Mouse (Mus musculus): Measurements from ENCODE around the gene Arf5. TPM values are rescaled to one million over a fixed set of nuclear protein-coding genes. Genes with fewer than 3 reads are reported as not detected.

Gene Arf5
- total and polyA plus RNA-seq, 3 experiments, result 20.7 to 306 (median 91.4) TPM

- H3K4me3 ChIP-seq (ENCODE audit: low read depth, low read length), result peak overlapping the region; percentile 89
- H3K9me3 ChIP-seq (replicated peaks), result no peaks in the 10 kb centered on the region
- DNase-seq (ENCODE audit: low spot score) (peak; percentile 68), ATAC-seq (ENCODE audit: extremely low read depth, insufficient number of reproducible peaks, low FRiP score, poor library complexity, severe bottlenecking) (no peak)
- peak; percentile 23; the same call in 1 of the 2 replicates for TF ChIP-seq TAL1 (conservative IDR thresholded peaks at IDR 0.05; ENCODE audit: low read depth, low read length)
- TF ChIP-seq CTCF (IDR thresholded peaks at IDR 0.05; ENCODE audit: low read depth, low read length), result no peak
- peaks cover 52% of the 10 kb centered on the region for H3K36me3 ChIP-seq (replicated peaks)
- no peaks in the 10 kb centered on the region for H3K27me3 ChIP-seq (ENCODE audit: insufficient read depth, low read length)
- peaks cover 48% of the 10 kb centered on the region for H3K4me1 ChIP-seq (ENCODE audit: insufficient read depth, low read depth, low read length)
Observed at GRCm38 (mm10) chr6:28423767-28424695, 671 bp downstream of the Arf5 start.

GRCm38 (mm10) chr6:28425019-28425418 is 1.7 kb downstream of the Arf5 start:
- H3K9me3 ChIP-seq (replicated peaks), result no peaks in the 10 kb centered on the region
- no peak for TF ChIP-seq TAL1 (conservative IDR thresholded peaks at IDR 0.05; ENCODE audit: low read depth, low read length)
- peaks cover 43% of the 10 kb centered on the region for H3K36me3 ChIP-seq (replicated peaks)
- no peak overlapping the region for H3K4me3 ChIP-seq (ENCODE audit: low read depth, low read length)
- H3K27me3 ChIP-seq (ENCODE audit: insufficient read depth, low read length), result no peaks in the 10 kb centered on the region
- ATAC-seq (ENCODE audit: extremely low read depth, insufficient number of reproducible peaks, low FRiP score, poor library complexity, severe bottlenecking) (no peak), DNase-seq (ENCODE audit: low spot score) (no peak)
- peaks cover 45% of the 10 kb centered on the region for H3K4me1 ChIP-seq (ENCODE audit: insufficient read depth, low read depth, low read length)

GRCm38 (mm10) chr6:28427096-28427839 is 3.9 kb downstream of the Arf5 start, which contains the start of gene Fscn3:
Gene Fscn3 (plus strand): TSS chr6:28427789.
- peaks cover 34% of the 10 kb centered on the region for H3K36me3 ChIP-seq (replicated peaks)
- H3K4me1 ChIP-seq (ENCODE audit: insufficient read depth, low read depth, low read length), result peaks cover 27% of the 10 kb centered on the region
- no peak for TF ChIP-seq GATA2 (IDR thresholded peaks at IDR 0.05; ENCODE audit: borderline replicate concordance, low read depth, low read length)
- TF ChIP-seq GATA1 (IDR thresholded peaks at IDR 0.05; ENCODE audit: borderline replicate concordance, low read length), result no peak
- no peak for TF ChIP-seq POLR2AphosphoS5 (IDR thresholded peaks at IDR 0.05; ENCODE audit: insufficient replicate concordance, low read depth, low read length)
- no peak for TF ChIP-seq TAL1 (conservative IDR thresholded peaks at IDR 0.05; ENCODE audit: low read depth, low read length)
- TF ChIP-seq CTCF (IDR thresholded peaks at IDR 0.05; ENCODE audit: low read depth, low read length), result no peak
- ATAC-seq (ENCODE audit: extremely low read depth, insufficient number of reproducible peaks, low FRiP score, poor library complexity, severe bottlenecking) (no peak), DNase-seq (ENCODE audit: low spot score) (no peak)
- no peaks in the 10 kb centered on the region for H3K9me3 ChIP-seq (replicated peaks)
- no peak within 1 kb of the TSS for H3K4me3 ChIP-seq (ENCODE audit: low read depth, low read length)
- H3K27me3 ChIP-seq (ENCODE audit: insufficient read depth, low read length), result 0 out of 2 replicates have a peak, but pooled peaks cover 5% of the 10 kb centered on the region

GRCm38 (mm10) chr6:28428290-28428689 is 4.9 kb downstream of the Arf5 start, which contains the start of gene Gcc1:
Gene Gcc1 (minus strand): TSS chr6:28428390.
- Histone ChIP-seq H3K36me3 (replicated peaks) (peaks cover 34% of the 10 kb centered on the region), H3K4me3 (ENCODE audit: low read depth, low read length) (no peak within 1 kb of the TSS), H3K27me3 (ENCODE audit: insufficient read depth, low read length) (peaks cover 8% of the 10 kb centered on the region; the same call in 1 of the 2 replicates), H3K9me3 (replicated peaks) (no peaks in the 10 kb centered on the region), H3K4me1 (ENCODE audit: insufficient read depth, low read depth, low read length) (peaks cover 19% of the 10 kb centered on the region)
- DNase-seq (ENCODE audit: low spot score), result no peak
- no peak for ATAC-seq (ENCODE audit: extremely low read depth, insufficient number of reproducible peaks, low FRiP score, poor library complexity, severe bottlenecking)
- TF ChIP-seq GATA2 (IDR thresholded peaks at IDR 0.05; ENCODE audit: borderline replicate concordance, low read depth, low read length) (no peak), POLR2AphosphoS5 (IDR thresholded peaks at IDR 0.05; ENCODE audit: insufficient replicate concordance, low read depth, low read length) (no peak), GATA1 (IDR thresholded peaks at IDR 0.05; ENCODE audit: borderline replicate concordance, low read length) (no peak), CTCF (IDR thresholded peaks at IDR 0.05; ENCODE audit: low read depth, low read length) (no peak), TAL1 (conservative IDR thresholded peaks at IDR 0.05; ENCODE audit: low read depth, low read length) (no peak)

GRCm38 (mm10) chr6:28429870-28430269 is 6.5 kb downstream of the Arf5 start:
- ATAC-seq (ENCODE audit: extremely low read depth, insufficient number of reproducible peaks, low FRiP score, poor library complexity, severe bottlenecking), result no peak
- no peak for DNase-seq (ENCODE audit: low spot score)
- peaks cover 28% of the 10 kb centered on the region for H3K36me3 ChIP-seq (replicated peaks)
- TF ChIP-seq POLR2AphosphoS5 (IDR thresholded peaks at IDR 0.05; ENCODE audit: insufficient replicate concordance, low read depth, low read length) (no peak), TAL1 (conservative IDR thresholded peaks at IDR 0.05; ENCODE audit: low read depth, low read length) (no peak), GATA1 (IDR thresholded peaks at IDR 0.05; ENCODE audit: borderline replicate concordance, low read length) (no peak), GATA2 (IDR thresholded peaks at IDR 0.05; ENCODE audit: borderline replicate concordance, low read depth, low read length) (no peak), CTCF (IDR thresholded peaks at IDR 0.05; ENCODE audit: low read depth, low read length) (no peak)
- H3K27me3 ChIP-seq (ENCODE audit: insufficient read depth, low read length), result peaks cover 13% of the 10 kb centered on the region
- H3K4me1 ChIP-seq (ENCODE audit: insufficient read depth, low read depth, low read length), result peaks cover 8% of the 10 kb centered on the region
- H3K4me3 ChIP-seq (ENCODE audit: low read depth, low read length), result no peak overlapping the region
- H3K9me3 ChIP-seq (replicated peaks), result no peaks in the 10 kb centered on the region

- H3K36me3 ChIP-seq (replicated peaks), result peaks cover 18% of the 10 kb centered on the region
- H3K4me1 ChIP-seq (ENCODE audit: insufficient read depth, low read depth, low read length), result peaks cover 4% of the 10 kb centered on the region; the same call in 1 of the 2 replicates
- DNase-seq (ENCODE audit: low spot score) (no peak), ATAC-seq (ENCODE audit: extremely low read depth, insufficient number of reproducible peaks, low FRiP score, poor library complexity, severe bottlenecking) (no peak)
- no peaks in the 10 kb centered on the region for H3K9me3 ChIP-seq (replicated peaks)
- TF ChIP-seq GATA2 (IDR thresholded peaks at IDR 0.05; ENCODE audit: borderline replicate concordance, low read depth, low read length) (no peak), POLR2AphosphoS5 (IDR thresholded peaks at IDR 0.05; ENCODE audit: insufficient replicate concordance, low read depth, low read length) (no peak), GATA1 (IDR thresholded peaks at IDR 0.05; ENCODE audit: borderline replicate concordance, low read length) (no peak), TAL1 (conservative IDR thresholded peaks at IDR 0.05; ENCODE audit: low read depth, low read length) (no peak), CTCF (IDR thresholded peaks at IDR 0.05; ENCODE audit: low read depth, low read length) (no peak)
- no peak overlapping the region for H3K4me3 ChIP-seq (ENCODE audit: low read depth, low read length)
- peaks cover 22% of the 10 kb centered on the region for H3K27me3 ChIP-seq (ENCODE audit: insufficient read depth, low read length)
Observed at GRCm38 (mm10) chr6:28430795-28431537, 7.6 kb downstream of the Arf5 start.

Data from G1E (cell line).